Mouse (Mus musculus) right cerebral cortex, adult 2 months (tissue): ENCODE results near the gene Prkar1b.

ENCODE experiments used
- DNase-seq, 2 experiments: peaks; one replicate each; pipeline ENCODE4 v3.0.0; 2021 to 2022; ENCODE audit warnings: low spot score in 2 of 2

The Prkar1b gene

GRCm38 (mm10) chr5:139149681-139150602, at the start of gene Prkar1b, which contains the start of gene Dnaaf5:
TSS of gene Prkar1b (minus strand) at chr5:139150001.
TSS of gene Dnaaf5 (plus strand) at chr5:139150223.
- DNase-seq, result peak; percentile 96

- DNase-seq, result no peak
These were observed 49.8 kb upstream of the Prkar1b start for GRCm38 (mm10) chr5:139199636-139199994.

- no peak for DNase-seq
These were observed 49.0 kb upstream of the Prkar1b start for GRCm38 (mm10) chr5:139198779-139199178.

GRCm38 (mm10) chr5:139190958-139191357, 41.2 kb upstream of the Prkar1b start:
- DNase-seq, result no peak

- no peak for DNase-seq
These were observed 39.9 kb upstream of the Prkar1b start for GRCm38 (mm10) chr5:139189726-139190125.

- DNase-seq, result no peak
These were observed 35.1 kb upstream of the Prkar1b start for GRCm38 (mm10) chr5:139184897-139185296.

GRCm38 (mm10) chr5:139183601-139184000, 33.8 kb upstream of the Prkar1b start:
- DNase-seq, result no peak

GRCm38 (mm10) chr5:139183131-139183530, 33.3 kb upstream of the Prkar1b start:
- DNase-seq, result no peak

GRCm38 (mm10) chr5:139178895-139179631, 29.3 kb upstream of the Prkar1b start:
- peak; percentile 77 to 83 for DNase-seq

GRCm38 (mm10) chr5:139174556-139175547, 25.1 kb upstream of the Prkar1b start:
- DNase-seq, result no peak

- no peak for DNase-seq
These were observed 24.3 kb upstream of the Prkar1b start for GRCm38 (mm10) chr5:139174141-139174540.

- no peak for DNase-seq
These were observed 22.1 kb upstream of the Prkar1b start for GRCm38 (mm10) chr5:139171929-139172328.

- DNase-seq, result no peak
These were observed 17.7 kb upstream of the Prkar1b start for GRCm38 (mm10) chr5:139167548-139167947.

GRCm38 (mm10) chr5:139166781-139167361, 17.1 kb upstream of the Prkar1b start:
- DNase-seq, result no peak

GRCm38 (mm10) chr5:139161632-139162031, 11.8 kb upstream of the Prkar1b start:
- no peak for DNase-seq

- no peak for DNase-seq
These were observed 11.1 kb upstream of the Prkar1b start for GRCm38 (mm10) chr5:139160899-139161298.

- no peak for DNase-seq
These were observed 816 bp upstream of the Prkar1b start for GRCm38 (mm10) chr5:139150603-139151031.

- DNase-seq, result no peak
These were observed 662 bp downstream of the Prkar1b start for GRCm38 (mm10) chr5:139149006-139149672.

GRCm38 (mm10) chr5:139147178-139148078, 2.4 kb downstream of the Prkar1b start:
- DNase-seq, result peak; percentile 40 to 41
